Mouse (Mus musculus): ENCODE measurements around the gene Hoxb2. TPM values are rescaled to one million over a fixed set of nuclear protein-coding genes. Genes with fewer than 3 reads are reported as not detected.

The Hoxb2 gene
- polyA plus RNA-seq, 1 experiment = 4.7 TPM

GRCm38 (mm10) chr11:96365441-96366091 lies 15.2 kb downstream of the Hoxb2 start, which contains the start of gene Hoxb1:
Gene Hoxb1, plus strand, starts transcription at chr11:96365752.
- no peak within 1 kb of the TSS for H3K4me3 ChIP-seq (replicated peaks; ENCODE audit: insufficient read depth, low read depth, low read length)
- 2% methylated on average over 26 of the region's 26 CpGs for WGBS
- no peak within 1 kb of the TSS for H3K27ac ChIP-seq (ENCODE audit: insufficient read depth, low read length)
- H3K4me1 ChIP-seq (ENCODE audit: control insufficient read depth, insufficient read depth, low read length) = no peaks in the 10 kb centered on the region
- no peak for TF ChIP-seq CTCF (IDR thresholded peaks at IDR 0.05; ENCODE audit: borderline replicate concordance, insufficient read depth, low read depth, low read length)
- TF ChIP-seq POLR2A (IDR thresholded peaks at IDR 0.05; ENCODE audit: borderline replicate concordance, insufficient read depth, low read length) = no peak
- DNase-seq = no peak
- H3K27me3 ChIP-seq (ENCODE audit: control insufficient read depth, insufficient read depth, low read length) = peaks cover 2% of the 10 kb centered on the region; the same call in 1 of the 2 replicates

GRCm38 (mm10) chr11:96366092-96367041 lies 16.0 kb downstream of the Hoxb2 start:
- H3K27ac ChIP-seq (ENCODE audit: insufficient read depth, low read length) = no peak overlapping the region
- WGBS = 2% methylated on average over 47 of the region's 47 CpGs
- peaks cover 2% of the 10 kb centered on the region; the same call in 1 of the 2 replicates for H3K27me3 ChIP-seq (ENCODE audit: control insufficient read depth, insufficient read depth, low read length)
- no peak for TF ChIP-seq POLR2A (IDR thresholded peaks at IDR 0.05; ENCODE audit: borderline replicate concordance, insufficient read depth, low read length)
- no peak for TF ChIP-seq CTCF (IDR thresholded peaks at IDR 0.05; ENCODE audit: borderline replicate concordance, insufficient read depth, low read depth, low read length)
- H3K4me3 ChIP-seq (replicated peaks; ENCODE audit: insufficient read depth, low read depth, low read length) = no peak overlapping the region
- no peaks in the 10 kb centered on the region for H3K4me1 ChIP-seq (ENCODE audit: control insufficient read depth, insufficient read depth, low read length)
- no peak for DNase-seq

GRCm38 (mm10) chr11:96367141-96367540 lies 16.8 kb downstream of the Hoxb2 start:
- 8% methylated on average over 6 of the region's 6 CpGs for WGBS
- Histone ChIP-seq H3K27ac (ENCODE audit: insufficient read depth, low read length) (no peak overlapping the region), H3K4me3 (replicated peaks; ENCODE audit: insufficient read depth, low read depth, low read length) (no peak overlapping the region), H3K27me3 (ENCODE audit: control insufficient read depth, insufficient read depth, low read length) (peaks cover 2% of the 10 kb centered on the region; the same call in 1 of the 2 replicates), H3K4me1 (ENCODE audit: control insufficient read depth, insufficient read depth, low read length) (no peaks in the 10 kb centered on the region)
- no peak for DNase-seq
- TF ChIP-seq CTCF (IDR thresholded peaks at IDR 0.05; ENCODE audit: borderline replicate concordance, insufficient read depth, low read depth, low read length) (no peak), POLR2A (IDR thresholded peaks at IDR 0.05; ENCODE audit: borderline replicate concordance, insufficient read depth, low read length) (no peak)

GRCm38 (mm10) chr11:96368686-96369085 lies 18.4 kb downstream of the Hoxb2 start:
- Histone ChIP-seq H3K4me3 (replicated peaks; ENCODE audit: insufficient read depth, low read depth, low read length) (no peak overlapping the region), H3K4me1 (ENCODE audit: control insufficient read depth, insufficient read depth, low read length) (no peaks in the 10 kb centered on the region), H3K27ac (ENCODE audit: insufficient read depth, low read length) (no peak overlapping the region), H3K27me3 (ENCODE audit: control insufficient read depth, insufficient read depth, low read length) (peaks cover 2% of the 10 kb centered on the region; the same call in 1 of the 2 replicates)
- TF ChIP-seq POLR2A (IDR thresholded peaks at IDR 0.05; ENCODE audit: borderline replicate concordance, insufficient read depth, low read length) (no peak), CTCF (IDR thresholded peaks at IDR 0.05; ENCODE audit: borderline replicate concordance, insufficient read depth, low read depth, low read length) (no peak)
- DNase-seq = no peak
- WGBS = 4% methylated on average over 5 of the region's 5 CpGs

GRCm38 (mm10) chr11:96369140-96369539 lies 18.8 kb downstream of the Hoxb2 start:
- Histone ChIP-seq H3K4me1 (ENCODE audit: control insufficient read depth, insufficient read depth, low read length) (no peaks in the 10 kb centered on the region), H3K27ac (ENCODE audit: insufficient read depth, low read length) (no peak overlapping the region), H3K27me3 (ENCODE audit: control insufficient read depth, insufficient read depth, low read length) (peaks cover 2% of the 10 kb centered on the region; the same call in 1 of the 2 replicates), H3K4me3 (replicated peaks; ENCODE audit: insufficient read depth, low read depth, low read length) (no peak overlapping the region)
- DNase-seq = no peak
- no peak for TF ChIP-seq CTCF (IDR thresholded peaks at IDR 0.05; ENCODE audit: borderline replicate concordance, insufficient read depth, low read depth, low read length)
- TF ChIP-seq POLR2A (IDR thresholded peaks at IDR 0.05; ENCODE audit: borderline replicate concordance, insufficient read depth, low read length) = no peak
- WGBS = 5% methylated on average over 7 of the region's 7 CpGs

GRCm38 (mm10) chr11:96371726-96372125 lies 21.4 kb downstream of the Hoxb2 start:
- no peak overlapping the region for H3K4me3 ChIP-seq (replicated peaks; ENCODE audit: insufficient read depth, low read depth, low read length)
- no peak for DNase-seq
- 10% methylated on average over 3 of the region's 3 CpGs for WGBS
- H3K4me1 ChIP-seq (ENCODE audit: control insufficient read depth, insufficient read depth, low read length) = no peaks in the 10 kb centered on the region
- H3K27me3 ChIP-seq (ENCODE audit: control insufficient read depth, insufficient read depth, low read length) = peaks cover 2% of the 10 kb centered on the region; the same call in 1 of the 2 replicates
- H3K27ac ChIP-seq (ENCODE audit: insufficient read depth, low read length) = no peak overlapping the region
- TF ChIP-seq POLR2A (IDR thresholded peaks at IDR 0.05; ENCODE audit: borderline replicate concordance, insufficient read depth, low read length) = no peak
- no peak for TF ChIP-seq CTCF (IDR thresholded peaks at IDR 0.05; ENCODE audit: borderline replicate concordance, insufficient read depth, low read depth, low read length)

GRCm38 (mm10) chr11:96372519-96372918 lies 22.2 kb downstream of the Hoxb2 start:
- no peak for DNase-seq
- H3K27me3 ChIP-seq (ENCODE audit: control insufficient read depth, insufficient read depth, low read length) = no peaks in the 10 kb centered on the region; the same call in 1 of the 2 replicates
- TF ChIP-seq POLR2A (IDR thresholded peaks at IDR 0.05; ENCODE audit: borderline replicate concordance, insufficient read depth, low read length) (no peak), CTCF (IDR thresholded peaks at IDR 0.05; ENCODE audit: borderline replicate concordance, insufficient read depth, low read depth, low read length) (no peak)
- no peak overlapping the region for H3K4me3 ChIP-seq (replicated peaks; ENCODE audit: insufficient read depth, low read depth, low read length)
- H3K27ac ChIP-seq (ENCODE audit: insufficient read depth, low read length) = no peak overlapping the region
- H3K4me1 ChIP-seq (ENCODE audit: control insufficient read depth, insufficient read depth, low read length) = no peaks in the 10 kb centered on the region
- 7% methylated on average over 3 of the region's 3 CpGs for WGBS

Data from cerebellum, adult 2 months (tissue).